Mouse (Mus musculus): ENCODE data around the gene Popdc3. TPM values are rescaled to one million over a fixed set of nuclear protein-coding genes. Genes with fewer than 3 reads are reported as not detected.

Popdc3 gene
- polyA plus RNA-seq, 1 experiment, result not detected

GRCm38 (mm10) chr10:45204582-45204981 lies 26.7 kb downstream of the Popdc3 start:
- Histone ChIP-seq H3K9me3 (replicated peaks; ENCODE audit: control insufficient read depth, insufficient read depth, low read length, poor library complexity, severe bottlenecking) (peaks cover 4% of the 10 kb centered on the region; the same call in 1 of the 2 replicates), H3K36me3 (ENCODE audit: control insufficient read depth, insufficient read depth, low read length, poor library complexity, severe bottlenecking) (no peaks in the 10 kb centered on the region), H3K4me1 (ENCODE audit: control insufficient read depth, insufficient read depth, low read length) (no peaks in the 10 kb centered on the region), H3K27me3 (ENCODE audit: control insufficient read depth, insufficient read depth, low read length, poor library complexity, severe bottlenecking) (no peaks in the 10 kb centered on the region), H3K9ac (ENCODE audit: low read depth, poor library complexity, severe bottlenecking) (no peak overlapping the region), H3K27ac (ENCODE audit: insufficient read depth, low read length) (no peak overlapping the region), H3K4me3 (ENCODE audit: low read depth, low read length) (no peak overlapping the region)
- TF ChIP-seq CTCF (IDR thresholded peaks at IDR 0.05; ENCODE audit: low read depth, low read length), result no peak
- TF ChIP-seq EP300 (IDR thresholded peaks at IDR 0.05; ENCODE audit: insufficient read depth, low read depth, low read length), result no peak
- no peak for TF ChIP-seq POLR2A (IDR thresholded peaks at IDR 0.05; ENCODE audit: insufficient read depth, low read length)

GRCm38 (mm10) chr10:45210201-45210600 lies 32.3 kb downstream of the Popdc3 start:
- H3K36me3 ChIP-seq (ENCODE audit: control insufficient read depth, insufficient read depth, low read length, poor library complexity, severe bottlenecking), result no peaks in the 10 kb centered on the region
- peaks cover 7% of the 10 kb centered on the region; the same call in 1 of the 2 replicates for H3K9me3 ChIP-seq (replicated peaks; ENCODE audit: control insufficient read depth, insufficient read depth, low read length, poor library complexity, severe bottlenecking)
- no peaks in the 10 kb centered on the region for H3K4me1 ChIP-seq (ENCODE audit: control insufficient read depth, insufficient read depth, low read length)
- no peak overlapping the region for H3K27ac ChIP-seq (ENCODE audit: insufficient read depth, low read length)
- H3K27me3 ChIP-seq (ENCODE audit: control insufficient read depth, insufficient read depth, low read length, poor library complexity, severe bottlenecking), result no peaks in the 10 kb centered on the region
- TF ChIP-seq CTCF (IDR thresholded peaks at IDR 0.05; ENCODE audit: low read depth, low read length), result no peak
- no peak for TF ChIP-seq EP300 (IDR thresholded peaks at IDR 0.05; ENCODE audit: insufficient read depth, low read depth, low read length)
- TF ChIP-seq POLR2A (IDR thresholded peaks at IDR 0.05; ENCODE audit: insufficient read depth, low read length), result no peak
- H3K9ac ChIP-seq (ENCODE audit: low read depth, poor library complexity, severe bottlenecking), result no peak overlapping the region
- H3K4me3 ChIP-seq (ENCODE audit: low read depth, low read length), result no peak overlapping the region

GRCm38 (mm10) chr10:45216676-45217075 lies 38.8 kb downstream of the Popdc3 start:
- no peaks in the 10 kb centered on the region for H3K27me3 ChIP-seq (ENCODE audit: control insufficient read depth, insufficient read depth, low read length, poor library complexity, severe bottlenecking)
- H3K9me3 ChIP-seq (replicated peaks; ENCODE audit: control insufficient read depth, insufficient read depth, low read length, poor library complexity, severe bottlenecking), result peaks cover 11% of the 10 kb centered on the region
- H3K27ac ChIP-seq (ENCODE audit: insufficient read depth, low read length), result no peak overlapping the region
- H3K36me3 ChIP-seq (ENCODE audit: control insufficient read depth, insufficient read depth, low read length, poor library complexity, severe bottlenecking), result no peaks in the 10 kb centered on the region
- H3K4me3 ChIP-seq (ENCODE audit: low read depth, low read length), result no peak overlapping the region
- TF ChIP-seq CTCF (IDR thresholded peaks at IDR 0.05; ENCODE audit: low read depth, low read length) (no peak), POLR2A (IDR thresholded peaks at IDR 0.05; ENCODE audit: insufficient read depth, low read length) (no peak), EP300 (IDR thresholded peaks at IDR 0.05; ENCODE audit: insufficient read depth, low read depth, low read length) (no peak)
- no peak overlapping the region for H3K9ac ChIP-seq (ENCODE audit: low read depth, poor library complexity, severe bottlenecking)
- no peaks in the 10 kb centered on the region for H3K4me1 ChIP-seq (ENCODE audit: control insufficient read depth, insufficient read depth, low read length)

GRCm38 (mm10) chr10:45229954-45230353 lies 52.1 kb downstream of the Popdc3 start:
- TF ChIP-seq CTCF (IDR thresholded peaks at IDR 0.05; ENCODE audit: low read depth, low read length) (no peak), EP300 (IDR thresholded peaks at IDR 0.05; ENCODE audit: insufficient read depth, low read depth, low read length) (no peak), POLR2A (IDR thresholded peaks at IDR 0.05; ENCODE audit: insufficient read depth, low read length) (no peak)
- no peak overlapping the region for H3K9ac ChIP-seq (ENCODE audit: low read depth, poor library complexity, severe bottlenecking)
- no peaks in the 10 kb centered on the region for H3K9me3 ChIP-seq (replicated peaks; ENCODE audit: control insufficient read depth, insufficient read depth, low read length, poor library complexity, severe bottlenecking)
- H3K36me3 ChIP-seq (ENCODE audit: control insufficient read depth, insufficient read depth, low read length, poor library complexity, severe bottlenecking), result no peaks in the 10 kb centered on the region
- H3K27me3 ChIP-seq (ENCODE audit: control insufficient read depth, insufficient read depth, low read length, poor library complexity, severe bottlenecking), result no peaks in the 10 kb centered on the region
- H3K4me1 ChIP-seq (ENCODE audit: control insufficient read depth, insufficient read depth, low read length), result no peaks in the 10 kb centered on the region
- H3K27ac ChIP-seq (ENCODE audit: insufficient read depth, low read length), result no peak overlapping the region
- no peak overlapping the region for H3K4me3 ChIP-seq (ENCODE audit: low read depth, low read length)

- Histone ChIP-seq H3K36me3 (ENCODE audit: control insufficient read depth, insufficient read depth, low read length, poor library complexity, severe bottlenecking) (no peaks in the 10 kb centered on the region), H3K9me3 (replicated peaks; ENCODE audit: control insufficient read depth, insufficient read depth, low read length, poor library complexity, severe bottlenecking) (no peaks in the 10 kb centered on the region), H3K4me1 (ENCODE audit: control insufficient read depth, insufficient read depth, low read length) (no peaks in the 10 kb centered on the region), H3K27me3 (ENCODE audit: control insufficient read depth, insufficient read depth, low read length, poor library complexity, severe bottlenecking) (no peaks in the 10 kb centered on the region), H3K27ac (ENCODE audit: insufficient read depth, low read length) (no peak overlapping the region), H3K9ac (ENCODE audit: low read depth, poor library complexity, severe bottlenecking) (no peak overlapping the region), H3K4me3 (ENCODE audit: low read depth, low read length) (no peak overlapping the region)
- TF ChIP-seq EP300 (IDR thresholded peaks at IDR 0.05; ENCODE audit: insufficient read depth, low read depth, low read length) (no peak), POLR2A (IDR thresholded peaks at IDR 0.05; ENCODE audit: insufficient read depth, low read length) (no peak), CTCF (IDR thresholded peaks at IDR 0.05; ENCODE audit: low read depth, low read length) (no peak)
These were observed 55.5 kb downstream of the Popdc3 start for GRCm38 (mm10) chr10:45233351-45233750.

GRCm38 (mm10) chr10:45236304-45236703 lies 58.4 kb downstream of the Popdc3 start:
- H3K4me1 ChIP-seq (ENCODE audit: control insufficient read depth, insufficient read depth, low read length), result no peaks in the 10 kb centered on the region
- no peaks in the 10 kb centered on the region for H3K27me3 ChIP-seq (ENCODE audit: control insufficient read depth, insufficient read depth, low read length, poor library complexity, severe bottlenecking)
- H3K4me3 ChIP-seq (ENCODE audit: low read depth, low read length), result no peak overlapping the region
- no peak overlapping the region for H3K9ac ChIP-seq (ENCODE audit: low read depth, poor library complexity, severe bottlenecking)
- H3K36me3 ChIP-seq (ENCODE audit: control insufficient read depth, insufficient read depth, low read length, poor library complexity, severe bottlenecking), result no peaks in the 10 kb centered on the region
- no peak for TF ChIP-seq POLR2A (IDR thresholded peaks at IDR 0.05; ENCODE audit: insufficient read depth, low read length)
- TF ChIP-seq EP300 (IDR thresholded peaks at IDR 0.05; ENCODE audit: insufficient read depth, low read depth, low read length), result no peak
- TF ChIP-seq CTCF (IDR thresholded peaks at IDR 0.05; ENCODE audit: low read depth, low read length), result no peak
- H3K9me3 ChIP-seq (replicated peaks; ENCODE audit: control insufficient read depth, insufficient read depth, low read length, poor library complexity, severe bottlenecking), result no peaks in the 10 kb centered on the region
- H3K27ac ChIP-seq (ENCODE audit: insufficient read depth, low read length), result no peak overlapping the region
